Mouse (Mus musculus) hindbrain, embryonic 16.5 days (tissue): Measurements from ENCODE around the gene Rrp1b. TPM values are rescaled to one million over a fixed set of nuclear protein-coding genes. Genes with fewer than 3 reads are reported as not detected.
"Not testable (repeated sequence)": the region's sequence is repeated elsewhere in the genome, so short reads cannot be mapped to it uniquely, and the experiment has no call there.

Experiments used
- ATAC-seq: fragments of 200-750 bp; cut with Nextera tagmentation; 2 replicates; pipeline ENCODE4 v1.8.0; 2017; ENCODE audit warnings: moderate TSS enrichment, moderate library complexity
- H3K27ac ChIP-seq: fragments of 300-500 bp; sonication (generic); 2 replicates; pipeline ENCODE4 v1.5.1; 2014; ENCODE audit warnings: low read depth, mild to moderate bottlenecking, control low read depth, low read length, moderate library complexity
- H3K27me3 ChIP-seq: fragments of 300-500 bp; sonication (generic); replicated peaks from 2 replicates; pipeline ENCODE4 v1.6.1; 2014; ENCODE audit warnings: low read length; ENCODE audit not compliant: control insufficient read depth, insufficient read depth
- H3K36me3 ChIP-seq: fragments of 300-500 bp; sonication (generic); 2 replicates; pipeline ENCODE4 v1.6.1; 2014; ENCODE audit warnings: mild to moderate bottlenecking, low read length, moderate library complexity, mixed read lengths; ENCODE audit not compliant: control insufficient read depth, insufficient read depth
- H3K4me1 ChIP-seq: fragments of 300-500 bp; sonication (generic); 2 replicates; pipeline ENCODE4 v1.6.1; 2014; ENCODE audit warnings: low read depth, low read length; ENCODE audit not compliant: control insufficient read depth, insufficient read depth
- H3K4me2 ChIP-seq: fragments of 300-500 bp; sonication (generic); 2 replicates; pipeline ENCODE4 v1.6.1; 2014; ENCODE audit warnings: mild to moderate bottlenecking, low read length, control low read depth, moderate library complexity
- H3K4me3 ChIP-seq: fragments of 300-500 bp; sonication (generic); 2 replicates; pipeline ENCODE4 v1.5.1; 2014; ENCODE audit warnings: mild to moderate bottlenecking, low read length, control low read depth, moderate library complexity
- H3K9ac ChIP-seq: fragments of 300-500 bp; sonication (generic); 2 replicates; pipeline ENCODE4 v1.6.1; 2014; ENCODE audit warnings: low read depth, mild to moderate bottlenecking, control low read depth, low read length, moderate library complexity
- H3K9me3 ChIP-seq: fragments of 300-500 bp; sonication (generic); 2 replicates; pipeline ENCODE4 v1.6.1; 2014; ENCODE audit warnings: mild to moderate bottlenecking, low read length, moderate library complexity; ENCODE audit not compliant: control insufficient read depth
- WGBS: fragments of 180-500 bp; shearing (Covaris S2); extraction: QIAGEN DNeasy Blood & Tissue Kit; methylation state at CpG from one replicate; pipeline ENCODE4 v1.1.7; 2014; 5-methylcytosine and 5-hydroxymethylcytosine counted together
- polyA plus RNA-seq: library from polyadenylated mRNA; unstranded; fragments of >200 nt; fragmentation: Nextera tagmentation; extraction: Ambion mirVana; gene quantifications from 2 replicates; pipeline ENCODE4 v1.2.1, GENCODE M21; 2015

Gene Rrp1b
- polyA plus RNA-seq, 1 experiment from 2014 or later = 33.4 TPM

GRCm38 (mm10) chr17:32106358-32106757, 70.5 kb downstream of the Rrp1b start:
- WGBS = 87% methylated on average over 2 of the region's 2 CpGs
- H3K4me3 ChIP-seq = no peak overlapping the region
- no peak for ATAC-seq

DNA sequence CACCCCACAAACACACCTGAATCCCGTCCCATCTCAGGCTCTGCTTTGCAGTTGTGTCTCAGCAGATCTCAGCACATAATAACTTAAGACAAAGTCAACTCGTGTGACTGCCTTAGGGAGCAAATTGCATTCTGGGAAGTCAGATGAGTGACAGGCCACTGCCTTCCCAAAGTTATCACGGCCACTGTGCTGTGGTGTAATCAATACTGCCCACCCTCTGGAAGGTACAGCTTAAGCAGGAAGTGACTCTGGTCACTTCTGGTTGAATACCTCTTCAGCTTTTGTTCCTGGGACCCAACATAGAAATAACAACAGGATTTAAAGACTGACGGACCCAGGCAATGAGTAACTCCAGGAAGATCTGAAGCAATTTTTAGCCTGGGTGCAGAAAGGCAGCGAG, 72.0 kb downstream of the Rrp1b start:
- H3K27me3 ChIP-seq = no peaks in the 10 kb centered on the region
- H3K4me1 ChIP-seq = no peaks in the 10 kb centered on the region
- no peak overlapping the region for H3K4me2 ChIP-seq
- H3K9me3 ChIP-seq = no peaks in the 10 kb centered on the region
- no peak for ATAC-seq
- no peak overlapping the region for H3K4me3 ChIP-seq
- no peak overlapping the region for H3K27ac ChIP-seq
- no peaks in the 10 kb centered on the region for H3K36me3 ChIP-seq
- no peak overlapping the region for H3K9ac ChIP-seq
- 73% methylated on average over 5 of the region's 5 CpGs for WGBS

More at GRCm38 (mm10) chr17:32106358-32106757, 70.5 kb downstream of the Rrp1b start:
- H3K4me2 ChIP-seq = no peak overlapping the region
- H3K4me1 ChIP-seq = no peaks in the 10 kb centered on the region
- no peak overlapping the region for H3K9ac ChIP-seq
- no peak overlapping the region for H3K27ac ChIP-seq
- no peaks in the 10 kb centered on the region for H3K9me3 ChIP-seq
- H3K27me3 ChIP-seq = no peaks in the 10 kb centered on the region; the same call in 1 of the 2 replicates
- no peaks in the 10 kb centered on the region for H3K36me3 ChIP-seq

- H3K4me3 ChIP-seq, H3K27me3 ChIP-seq, ATAC-seq, H3K9me3 ChIP-seq, H3K9ac ChIP-seq, H3K36me3 ChIP-seq, H3K27ac ChIP-seq, H3K4me1 ChIP-seq, H3K4me2 ChIP-seq: not testable (repeated sequence)
- 87% methylated on average over 5 of the region's 5 CpGs for WGBS
These were observed 72.6 kb downstream of the Rrp1b start for GRCm38 (mm10) chr17:32108320-32109011.

DNA sequence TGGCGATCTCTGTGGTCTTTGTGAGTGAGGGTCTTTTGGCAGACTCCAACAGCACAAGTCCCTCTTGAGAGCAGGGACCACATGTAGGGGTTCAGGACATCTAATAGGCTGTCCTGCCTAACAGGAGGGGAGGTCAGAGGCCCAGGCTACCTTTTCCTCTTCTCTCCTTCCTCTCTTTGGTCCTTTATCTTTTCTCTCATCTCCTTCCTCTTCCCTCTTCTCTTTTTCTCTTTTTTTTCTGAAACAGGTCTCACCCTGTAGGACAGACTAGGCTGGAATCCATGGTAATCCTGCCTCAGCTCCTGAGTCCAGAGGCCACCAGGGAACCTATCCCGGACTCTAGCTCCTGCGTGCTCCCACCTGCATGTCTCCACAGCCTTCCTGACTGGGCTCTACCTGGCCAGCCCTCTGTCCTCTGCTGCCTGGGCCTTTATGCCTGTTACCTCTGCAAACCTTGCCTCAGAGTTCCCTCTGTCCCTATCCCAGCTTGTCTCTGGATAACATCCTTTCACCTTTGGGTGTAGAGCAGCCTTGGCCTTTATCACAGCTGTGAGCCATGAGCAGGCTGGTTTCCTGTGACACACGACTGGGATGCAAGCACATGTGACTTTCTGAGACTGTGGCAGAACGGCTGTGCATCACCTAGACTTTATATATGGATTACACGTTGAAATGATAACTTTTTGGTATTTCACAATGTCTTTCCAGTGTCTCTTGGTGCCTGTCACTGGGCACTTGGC, 73.5 kb downstream of the Rrp1b start:
- 75% methylated on average over 6 of the region's 6 CpGs for WGBS
- H3K36me3 ChIP-seq = no peaks in the 10 kb centered on the region
- H3K27me3 ChIP-seq = no peaks in the 10 kb centered on the region
- no peaks in the 10 kb centered on the region for H3K9me3 ChIP-seq
- no peak overlapping the region for H3K9ac ChIP-seq
- no peak overlapping the region for H3K4me3 ChIP-seq
- peaks cover 5% of the 10 kb centered on the region for H3K4me1 ChIP-seq
- ATAC-seq = no peak
- no peak overlapping the region for H3K27ac ChIP-seq
- no peak overlapping the region for H3K4me2 ChIP-seq

DNA sequence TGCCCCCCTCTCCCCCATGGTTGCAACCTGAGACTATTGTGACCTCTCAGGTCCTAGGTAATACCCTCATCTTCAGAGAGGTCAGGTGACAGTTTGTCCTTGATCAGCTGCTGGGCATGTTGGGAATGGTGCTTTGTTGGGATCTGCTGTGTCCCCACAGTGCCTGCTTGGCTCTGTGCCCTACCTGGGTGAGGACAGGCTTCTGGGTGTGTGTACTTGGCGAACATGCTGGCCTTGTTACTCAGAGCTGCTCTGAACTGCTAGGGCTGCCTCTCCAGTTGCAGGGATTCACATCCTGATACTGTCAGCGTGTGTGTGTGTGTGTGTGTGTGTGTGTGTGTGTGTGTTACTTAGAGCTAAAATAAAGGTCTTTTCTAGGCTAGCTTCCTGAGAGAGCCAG, 74.5 kb downstream of the Rrp1b start:
- ATAC-seq = no peak
- Histone ChIP-seq H3K9me3 (no peaks in the 10 kb centered on the region), H3K9ac (no peak overlapping the region), H3K27ac (no peak overlapping the region), H3K4me3 (no peak overlapping the region), H3K27me3 (no peaks in the 10 kb centered on the region), H3K4me2 (no peak overlapping the region), H3K36me3 (no peaks in the 10 kb centered on the region), H3K4me1 (peaks cover 7% of the 10 kb centered on the region)
- 58% methylated on average over 2 of the region's 2 CpGs for WGBS

DNA sequence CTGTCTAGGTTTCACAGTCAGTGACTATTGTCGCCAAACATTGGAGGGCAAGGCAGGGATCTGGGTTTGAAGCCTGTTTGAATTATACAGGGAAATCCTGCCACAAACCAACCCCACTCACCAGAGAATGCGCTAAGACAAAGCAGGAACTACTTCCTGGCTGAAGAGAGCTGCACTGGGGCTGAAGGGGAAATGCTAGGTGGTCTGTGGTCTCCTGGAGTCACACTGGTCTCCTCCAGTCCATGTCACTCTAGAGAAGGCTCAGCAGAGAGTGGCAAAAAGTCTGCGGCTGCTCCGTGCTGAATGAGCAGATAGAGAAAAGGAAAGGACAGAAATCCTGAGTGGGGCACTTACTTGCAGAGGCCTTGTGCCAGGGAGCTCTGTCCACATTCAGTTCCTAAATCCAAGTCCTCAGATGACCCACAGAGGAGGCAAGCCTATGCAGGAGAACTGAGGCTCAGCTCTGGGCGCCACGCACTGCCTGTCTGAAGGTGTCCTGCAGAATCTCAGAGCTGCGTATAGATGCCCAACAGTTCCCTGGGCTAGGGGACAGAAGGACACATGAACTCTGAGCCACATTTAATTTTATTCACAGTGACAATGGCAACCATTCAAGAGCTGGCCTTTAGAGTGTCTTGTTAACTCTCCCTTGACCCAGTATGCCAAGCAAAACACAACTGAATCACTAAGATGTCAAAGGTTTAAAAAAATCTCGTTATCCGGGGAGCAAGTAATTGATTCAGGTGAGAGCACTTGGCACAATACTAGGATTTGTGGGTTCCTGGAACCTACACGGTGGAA, 75.3 kb downstream of the Rrp1b start:
- 75% methylated on average over 10 of the region's 10 CpGs for WGBS
- H3K4me3 ChIP-seq = no peak overlapping the region
- ATAC-seq = no peak
- no peaks in the 10 kb centered on the region for H3K9me3 ChIP-seq
- no peak overlapping the region for H3K27ac ChIP-seq
- no peaks in the 10 kb centered on the region for H3K36me3 ChIP-seq
- no peak overlapping the region for H3K4me2 ChIP-seq
- no peaks in the 10 kb centered on the region for H3K27me3 ChIP-seq
- H3K9ac ChIP-seq = no peak overlapping the region
- peaks cover 7% of the 10 kb centered on the region for H3K4me1 ChIP-seq

Other genes starting within 250 kb of the Rrp1b start
- 16.2 and 17.4 TPM in 2 replicates for gene Sik1, start 180.3 kb upstream of the Rrp1b start, polyA plus RNA-seq
- gene Hsf2bp, start 249 bp downstream of the Rrp1b start, polyA plus RNA-seq = 0.30 and 1.1 TPM in 2 replicates
- 7.2 and 8.6 TPM in 2 replicates for gene Notch3, start 130.8 kb downstream of the Rrp1b start, polyA plus RNA-seq
- 0.29 and 0.40 TPM in 2 replicates for gene Ephx3, start 153.4 kb downstream of the Rrp1b start, polyA plus RNA-seq
- 72.9 and 92.7 TPM in 2 replicates for gene Brd4, start 248.6 kb downstream of the Rrp1b start, polyA plus RNA-seq